Mouse (Mus musculus) bone marrow, adult 2 months (tissue): ENCODE measurements around the gene Gins2. TPM values are rescaled to one million over a fixed set of nuclear protein-coding genes. Genes with fewer than 3 reads are reported as not detected.

Experiments used
- H3K27ac ChIP-seq: fragments of 200-500 bp; 2 replicates; pipeline ENCODE4 v1.5.1; 2012; ENCODE audit warnings: low read depth, mild to moderate bottlenecking, control low read depth, inconsistent platforms, low read length; ENCODE audit not compliant: control insufficient read depth, poor library complexity, insufficient read depth
- H3K4me1 ChIP-seq: fragments of 200-500 bp; 2 replicates; pipeline ENCODE4 v1.6.1; 2011; ENCODE audit warnings: low read length; ENCODE audit not compliant: control insufficient read depth, insufficient read depth
- H3K4me3 ChIP-seq: fragments of 200-500 bp; replicated peaks from 2 replicates; pipeline ENCODE3; 2011; ENCODE audit warnings: mild to moderate bottlenecking, low read depth, low read length, control low read depth; ENCODE audit not compliant: control insufficient read depth
- CTCF ChIP-seq: fragments of 200-500 bp; IDR thresholded peaks from 2 replicates; pipeline ENCODE4 v1.5.1; 2011; ENCODE audit warnings: low read length, control low read depth; ENCODE audit not compliant: control insufficient read depth, insufficient read depth
- POLR2A ChIP-seq: fragments of 200-500 bp; IDR thresholded peaks from 2 replicates; pipeline ENCODE4 v1.6.1; 2011; ENCODE audit warnings: low read depth, mild to moderate bottlenecking, control low read depth, low read length, borderline replicate concordance; ENCODE audit not compliant: control insufficient read depth
- WGBS: fragments of 180-500 bp; shearing (Covaris S2); methylation state at CpG from one replicate; pipeline ENCODE4 v1.1.7; 2018; 5-methylcytosine and 5-hydroxymethylcytosine counted together
- polyA plus RNA-seq: library from polyadenylated mRNA; stranded (reverse); fragments of >200 nt; gene quantifications from 2 replicates; pipeline ENCODE4 v1.2.4, GENCODE M21; 2011; ENCODE audit warnings: low replicate concordance; ENCODE audit not compliant: missing spikeins, insufficient read depth, insufficient read length

Gene Gins2
- polyA plus RNA-seq, 1 experiment: 20.0 TPM

GRCm38 (mm10) chr8:120591587-120592292 is 2.6 kb upstream of the Gins2 start:
- WGBS: 72% methylated on average over 10 of the region's 10 CpGs
- TF ChIP-seq CTCF: no peak
- TF ChIP-seq POLR2A: no peak
- Histone ChIP-seq H3K27ac (no peak overlapping the region), H3K4me3 (no peak overlapping the region), H3K4me1 (no peaks in the 10 kb centered on the region; the same call in 1 of the 2 replicates)

- TF ChIP-seq CTCF (no peak), POLR2A (no peak)
- H3K4me1 ChIP-seq: no peaks in the 10 kb centered on the region; the same call in 1 of the 2 replicates
- peak overlapping the region; percentile 94 for H3K4me3 ChIP-seq
- 48% methylated on average over 2 of the region's 2 CpGs for WGBS
- H3K27ac ChIP-seq: no peak overlapping the region
Observed at GRCm38 (mm10) chr8:120589921-120590320, 817 bp upstream of the Gins2 start.

- 95% methylated on average over 10 of the region's 10 CpGs for WGBS
- Histone ChIP-seq H3K27ac (no peak overlapping the region), H3K4me1 (no peaks in the 10 kb centered on the region; the same call in 1 of the 2 replicates), H3K4me3 (no peak overlapping the region)
- TF ChIP-seq POLR2A (no peak), CTCF (no peak)
Observed at GRCm38 (mm10) chr8:120585521-120585920, 3.6 kb downstream of the Gins2 start.

- no peaks in the 10 kb centered on the region for H3K4me1 ChIP-seq
- H3K27ac ChIP-seq: no peak overlapping the region
- no peak overlapping the region for H3K4me3 ChIP-seq
- no peak for TF ChIP-seq CTCF
- TF ChIP-seq POLR2A: no peak
- WGBS: 91% methylated on average over 8 of the region's 8 CpGs
Observed at GRCm38 (mm10) chr8:120581811-120582210, 7.3 kb downstream of the Gins2 start.

- Histone ChIP-seq H3K27ac (no peak overlapping the region), H3K4me1 (no peaks in the 10 kb centered on the region), H3K4me3 (no peak overlapping the region)
- TF ChIP-seq CTCF (no peak), POLR2A (no peak)
- WGBS: 91% methylated on average over 12 of the region's 12 CpGs
Observed at GRCm38 (mm10) chr8:120581329-120581728, 7.8 kb downstream of the Gins2 start.

- TF ChIP-seq CTCF (no peak), POLR2A (no peak)
- Histone ChIP-seq H3K4me1 (no peaks in the 10 kb centered on the region), H3K27ac (no peak overlapping the region), H3K4me3 (no peak overlapping the region)
- 90% methylated on average over 8 of the region's 8 CpGs for WGBS
Observed at GRCm38 (mm10) chr8:120580336-120581000, 8.6 kb downstream of the Gins2 start.

- H3K4me1 ChIP-seq: peaks cover 1% of the 10 kb centered on the region
- no peak overlapping the region for H3K27ac ChIP-seq
- H3K4me3 ChIP-seq: no peak overlapping the region
- TF ChIP-seq CTCF: no peak
- TF ChIP-seq POLR2A: no peak
- WGBS: 96% methylated on average over 17 of the region's 17 CpGs
Observed at GRCm38 (mm10) chr8:120577821-120578220, 11.3 kb downstream of the Gins2 start.

- no peak overlapping the region for H3K27ac ChIP-seq
- WGBS: 88% methylated on average over 9 of the region's 9 CpGs
Observed at GRCm38 (mm10) chr8:120575801-120576200, 13.3 kb downstream of the Gins2 start.

More at GRCm38 (mm10) chr8:120575801-120576200, 13.3 kb downstream of the Gins2 start:
- peaks cover 5% of the 10 kb centered on the region for H3K4me1 ChIP-seq
- no peak overlapping the region for H3K4me3 ChIP-seq
- TF ChIP-seq CTCF: no peak
- TF ChIP-seq POLR2A: no peak
